Mouse (Mus musculus) retina, postnatal 7 days (tissue): ENCODE measurements at regions not wholly inside any gene's neighbourhood (a gene's known extent, or its start where the extent isn't known, plus 50 kb on each side); places are given as distances from the start of the nearest gene placed in this dataset.
"Not testable (repeated sequence)": the region's sequence is repeated elsewhere in the genome, so short reads cannot be mapped to it uniquely, and the experiment has no call there.

Experiments used
- DNase-seq: peaks from one replicate; pipeline ENCODE4 v3.0.0-alpha.2; 2012; ENCODE audit warnings: low read depth, low spot score

- not testable (repeated sequence) for DNase-seq
Measured at GRCm38 (mm10) chr14:53336705-53337104, 841.2 kb upstream of the Olfr1507 start.

DNA sequence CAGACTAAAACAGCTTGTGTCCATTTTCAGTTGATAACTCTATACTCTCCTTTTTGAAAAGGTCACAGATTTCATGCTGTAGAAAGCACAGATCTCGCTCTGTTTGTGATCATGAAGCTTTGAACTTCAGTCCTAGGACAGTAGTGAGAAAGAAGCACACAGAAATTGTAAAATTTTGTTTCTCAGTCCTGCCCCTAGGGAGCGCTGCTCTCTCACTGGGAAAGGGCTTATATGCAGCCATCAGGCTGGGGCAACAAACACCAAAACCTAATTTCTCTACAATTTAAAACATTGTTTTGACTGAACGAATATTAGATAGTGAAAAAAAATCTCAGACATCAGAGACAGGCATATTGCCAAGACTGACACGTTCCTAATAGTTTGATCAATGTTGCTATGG lies 838.9 kb upstream of the Olfr1507 start:
- DNase-seq, result not testable (repeated sequence)

DNA sequence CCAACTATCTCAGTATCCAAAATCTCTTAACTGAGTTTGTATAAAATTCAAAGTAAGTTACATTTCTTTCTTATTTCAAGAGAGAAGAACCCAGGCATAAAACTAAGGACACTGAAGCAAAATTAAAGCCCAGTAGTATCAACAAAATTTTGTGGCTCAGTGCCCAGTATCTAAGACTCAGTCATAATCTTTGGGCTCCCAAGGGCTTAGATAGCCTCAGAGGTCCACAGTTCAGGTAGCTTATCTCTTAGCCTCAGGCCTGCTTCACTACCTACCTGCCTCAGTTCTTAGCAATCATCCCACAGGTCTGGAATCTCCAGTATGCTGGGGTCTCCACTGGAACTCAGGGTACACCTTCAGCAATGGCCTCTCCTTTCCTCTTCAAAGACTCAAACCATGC lies 835.6 kb upstream of the Olfr1507 start:
- not testable (repeated sequence) for DNase-seq

- not testable (repeated sequence) for DNase-seq
Measured at GRCm38 (mm10) chr14:53324367-53324766, 828.8 kb upstream of the Olfr1507 start.

GRCm38 (mm10) chr14:53318512-53319309 lies 823.2 kb upstream of the Olfr1507 start:
- DNase-seq, result not testable (repeated sequence)

DNA sequence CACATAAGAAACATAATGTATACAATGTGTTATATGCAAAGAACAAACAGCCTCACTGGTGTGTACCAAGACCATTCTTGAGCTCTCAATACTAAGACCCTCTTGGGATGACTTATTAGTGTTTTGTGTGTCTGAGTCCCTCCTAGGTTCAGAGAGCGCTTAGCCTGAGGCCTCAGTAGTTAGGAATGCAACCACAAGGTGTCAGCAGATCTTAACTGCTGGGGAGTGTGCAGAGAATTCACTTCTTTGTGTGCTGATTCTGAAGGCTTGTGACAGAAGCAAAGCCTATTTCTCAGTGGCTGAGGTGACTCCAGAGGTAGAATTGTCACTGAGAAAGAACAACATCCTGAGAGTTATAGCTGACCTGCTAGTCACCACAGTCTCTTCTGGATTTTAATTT lies 816.9 kb upstream of the Olfr1507 start:
- DNase-seq, result not testable (repeated sequence)

- DNase-seq, result not testable (repeated sequence)
Measured at GRCm38 (mm10) chr14:53303179-53303578, 807.6 kb upstream of the Olfr1507 start.

DNA sequence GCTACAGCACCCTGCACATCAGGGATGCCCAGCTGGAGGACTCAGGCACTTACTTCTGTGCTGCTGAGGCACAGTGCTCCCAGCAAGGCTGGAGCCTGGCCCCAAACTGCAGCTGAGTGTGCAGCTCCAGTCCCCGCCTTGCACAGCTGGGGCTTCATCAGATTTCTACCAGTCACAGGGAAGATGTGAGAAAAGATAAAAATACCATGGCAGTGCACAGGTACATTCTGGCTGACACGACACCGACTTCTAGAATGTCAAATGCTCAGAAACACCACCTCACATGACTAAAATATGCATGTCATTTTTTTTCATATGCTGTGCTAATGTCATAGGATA lies 806.9 kb upstream of the Olfr1507 start:
- DNase-seq, result not testable (repeated sequence)

DNA sequence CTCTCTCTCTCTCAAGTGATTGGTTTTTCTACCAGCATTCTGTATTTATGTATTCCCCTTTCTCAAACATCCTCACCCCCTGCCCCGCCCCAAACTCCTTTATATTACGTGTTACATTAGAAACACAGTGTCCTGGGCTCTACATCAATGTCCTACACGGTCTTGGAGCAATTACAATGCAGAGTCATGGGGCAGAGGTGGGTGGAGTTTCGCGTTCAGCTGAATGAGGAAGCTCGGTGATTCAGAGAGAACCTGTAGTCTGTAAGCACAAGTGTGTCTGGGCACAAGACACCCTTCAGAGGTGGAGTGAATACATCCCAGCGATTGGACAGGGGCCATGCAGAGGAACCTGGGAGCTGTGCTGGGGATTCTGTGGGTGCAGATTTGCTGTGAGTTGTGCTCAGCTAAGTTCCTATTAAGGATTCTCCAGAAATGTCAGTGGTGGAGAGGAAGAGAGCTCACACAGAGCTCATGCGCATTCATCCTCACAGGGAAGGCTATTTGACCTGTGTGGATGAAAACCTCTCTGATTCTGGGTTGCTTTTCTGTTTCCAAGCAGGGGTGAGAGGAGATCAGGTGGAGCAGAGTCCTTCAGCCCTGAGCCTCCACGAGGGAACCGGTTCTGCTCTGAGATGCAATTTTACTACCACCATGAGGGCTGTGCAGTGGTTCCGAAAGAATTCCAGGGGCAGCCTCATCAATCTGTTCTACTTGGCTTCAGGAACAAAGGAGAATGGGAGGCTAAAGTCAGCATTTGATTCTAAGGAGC lies 806.4 kb upstream of the Olfr1507 start:
- not testable (repeated sequence) for DNase-seq

- not testable (repeated sequence) for DNase-seq
Measured at GRCm38 (mm10) chr14:53301110-53301509, 805.6 kb upstream of the Olfr1507 start.

GRCm38 (mm10) chr14:53299735-53300134 lies 804.2 kb upstream of the Olfr1507 start:
- not testable (repeated sequence) for DNase-seq

DNA sequence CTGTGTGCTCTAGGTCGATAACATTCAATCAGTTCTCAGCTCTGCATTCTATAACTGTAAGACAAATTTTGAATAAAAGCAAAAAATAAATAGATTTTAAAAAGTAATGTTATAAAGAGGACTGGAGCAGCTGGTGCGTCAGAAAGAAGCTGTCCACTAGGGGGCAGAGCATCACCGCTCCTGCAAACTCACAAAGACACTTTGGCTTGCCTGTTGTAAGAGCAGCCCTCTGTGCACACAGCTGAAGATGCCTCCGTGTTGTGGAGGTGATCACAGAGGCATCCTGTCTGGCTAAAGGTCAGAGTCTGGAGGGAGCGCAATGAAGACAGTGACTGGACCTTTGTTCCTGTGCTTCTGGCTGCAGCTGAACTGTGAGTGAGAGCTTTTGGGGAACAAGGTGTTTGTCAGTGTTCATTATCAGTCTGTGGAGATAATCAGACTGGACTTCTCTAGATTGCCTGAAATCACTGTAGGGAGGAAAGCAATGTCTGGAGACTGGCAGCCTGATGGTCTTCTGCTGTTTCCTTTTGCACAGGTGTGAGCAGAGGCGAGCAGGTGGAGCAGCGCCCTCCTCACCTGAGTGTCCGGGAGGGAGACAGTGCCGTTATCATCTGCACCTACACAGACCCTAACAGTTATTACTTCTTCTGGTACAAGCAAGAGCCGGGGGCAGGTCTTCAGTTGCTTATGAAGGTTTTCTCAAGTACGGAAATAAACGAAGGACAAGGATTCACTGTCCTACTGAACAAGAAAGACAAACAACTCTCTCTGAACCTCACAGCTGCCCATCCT lies 788.0 kb upstream of the Olfr1507 start:
- DNase-seq, result not testable (repeated sequence)

DNA sequence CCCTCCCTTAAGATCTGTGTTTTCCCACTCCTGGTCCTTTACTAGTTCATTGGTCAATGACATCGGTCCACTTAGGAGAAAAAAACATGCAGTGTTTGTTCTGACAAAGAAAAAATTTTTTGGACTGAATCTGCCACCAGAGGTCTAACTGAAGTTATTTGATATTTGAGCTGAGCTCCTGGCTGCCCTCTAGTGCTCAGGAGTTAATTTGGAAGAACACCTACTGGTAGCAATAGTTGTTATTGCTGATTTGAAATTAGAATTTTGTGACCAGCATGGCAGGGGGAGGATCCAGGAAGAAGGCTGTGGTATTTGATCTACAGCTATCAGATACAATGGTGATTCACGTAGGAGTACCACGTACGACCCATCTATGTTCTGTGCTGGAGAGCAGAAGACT lies 777.7 kb upstream of the Olfr1507 start:
- DNase-seq, result not testable (repeated sequence)

- DNase-seq, result not testable (repeated sequence)
Measured at GRCm38 (mm10) chr14:53267693-53268092, 772.1 kb upstream of the Olfr1507 start.

- DNase-seq, result not testable (repeated sequence)
Measured at GRCm38 (mm10) chr14:53255962-53256361, 760.4 kb upstream of the Olfr1507 start.

- not testable (repeated sequence) for DNase-seq
Measured at GRCm38 (mm10) chr14:53253470-53253869, 757.9 kb upstream of the Olfr1507 start.

DNA sequence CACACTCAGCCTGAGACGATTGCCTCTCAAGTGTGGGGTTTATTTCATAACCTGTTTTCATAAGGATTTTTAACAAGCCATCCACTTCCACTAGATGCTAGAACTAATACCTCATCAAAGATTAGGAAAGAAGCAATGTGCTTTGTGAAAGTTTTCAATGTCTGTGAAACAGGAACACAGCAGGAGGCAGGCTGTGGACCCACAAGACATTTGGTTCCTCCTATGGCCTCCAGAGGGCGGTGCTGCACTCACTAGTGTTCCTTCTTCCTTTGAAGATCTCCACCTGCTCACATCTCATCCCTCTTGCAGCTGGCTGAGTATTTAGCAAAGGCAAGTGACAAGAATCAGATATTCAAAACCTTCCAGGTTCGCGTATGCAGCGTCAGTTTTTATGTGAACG lies 735.6 kb upstream of the Olfr1507 start:
- DNase-seq, result not testable (repeated sequence)

GRCm38 (mm10) chr14:53224789-53225188 lies 729.2 kb upstream of the Olfr1507 start:
- not testable (repeated sequence) for DNase-seq

DNA sequence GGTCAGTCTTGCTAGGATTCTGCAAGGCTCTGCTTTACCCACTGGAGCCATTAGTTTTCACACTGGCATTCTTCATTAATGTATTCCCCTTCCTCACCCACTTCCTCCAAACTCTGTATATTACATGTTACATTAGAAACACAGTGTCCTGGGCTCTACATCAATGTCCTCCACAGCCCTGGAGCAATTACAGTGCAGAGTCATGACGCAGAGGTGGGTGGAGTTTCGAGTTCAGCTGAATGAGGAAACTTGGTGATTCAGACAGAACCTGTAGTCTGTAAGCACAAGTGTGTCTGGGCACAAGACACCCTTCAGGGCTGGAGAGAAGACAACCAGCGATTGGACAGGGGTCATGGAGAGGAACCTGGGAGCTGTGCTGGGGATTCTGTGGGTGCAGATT lies 715.0 kb upstream of the Olfr1507 start:
- DNase-seq, result not testable (repeated sequence)

GRCm38 (mm10) chr14:53209258-53209657 lies 713.7 kb upstream of the Olfr1507 start:
- DNase-seq, result not testable (repeated sequence)

GRCm38 (mm10) chr14:53190931-53191330 lies 695.4 kb upstream of the Olfr1507 start:
- not testable (repeated sequence) for DNase-seq

DNA sequence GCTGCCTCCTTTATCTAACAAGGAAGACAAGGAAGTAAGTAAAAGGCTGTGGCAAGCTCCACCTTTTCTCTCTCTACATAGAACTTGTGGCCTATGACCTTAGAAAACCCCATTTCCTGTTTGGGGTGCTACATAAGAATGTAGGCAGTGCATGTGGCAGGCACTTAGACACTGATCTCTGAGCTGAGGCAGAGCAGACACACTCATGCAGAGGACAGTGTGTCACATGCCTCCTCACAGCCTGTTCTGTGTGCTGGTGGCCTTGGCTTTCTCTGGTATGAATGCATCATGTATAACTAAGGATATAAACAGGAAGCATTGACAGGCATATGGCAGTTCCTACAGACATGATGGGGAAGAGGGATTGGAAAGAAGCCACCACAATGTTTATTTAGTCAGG lies 678.5 kb upstream of the Olfr1507 start:
- not testable (repeated sequence) for DNase-seq
